Mouse (Mus musculus) megakaryocyte, embryonic 14.5 days (primary cell): ENCODE results near the gene Poldip3.
A peak's percentile ranks its signal among the peaks of the same experiment; 100 is the strongest.

Experiments
- FLI1 ChIP-seq: IDR thresholded peaks from 2 replicates; pipeline ENCODE4 v1.6.1; 2012; ENCODE audit warnings: low read length, inconsistent platforms, mixed read lengths
- GATA1 ChIP-seq: IDR thresholded peaks from 3 replicates; pipeline ENCODE4 v1.6.1; 2012; ENCODE audit warnings: mixed read lengths, low read length, inconsistent platforms, borderline replicate concordance

GRCm38 (mm10) chr15:83171712-83172481 lies 22.7 kb upstream of the Poldip3 start:
- TF ChIP-seq GATA1 (no peak), FLI1 (peak; percentile 79)
